Mouse (Mus musculus) spleen, postnatal 10 days (tissue): Measurements from ENCODE around the gene Wasf2.
"Not testable (repeated sequence)": the region's sequence is repeated elsewhere in the genome, so short reads cannot be mapped to it uniquely, and the experiment has no call there.

ENCODE experiments used
- DNase-seq, 2 experiments: peaks; one replicate each; pipeline ENCODE4 v3.0.0; 2021 to 2022; ENCODE audit warnings: low spot score in 2 of 2

The Wasf2 gene

GRCm38 (mm10) chr4:133129931-133130889, at the start of gene Wasf2:
TSS of gene Wasf2 (plus strand) at chr4:133130505.
- peak; percentile 93 for DNase-seq

- no peak for DNase-seq
These were observed 49.4 kb upstream of the Wasf2 start for GRCm38 (mm10) chr4:133080862-133081261.

GRCm38 (mm10) chr4:133082216-133082773, 48.0 kb upstream of the Wasf2 start:
- DNase-seq, result no peak

GRCm38 (mm10) chr4:133083991-133084861, 46.1 kb upstream of the Wasf2 start:
- DNase-seq, result no peak

- peak in 1 of 2 experiments; percentile 55 for DNase-seq
These were observed 45.1 kb upstream of the Wasf2 start for GRCm38 (mm10) chr4:133085011-133085782.

- no peak for DNase-seq
These were observed 44.4 kb upstream of the Wasf2 start for GRCm38 (mm10) chr4:133085783-133086342.

GRCm38 (mm10) chr4:133087177-133087714, 43.1 kb upstream of the Wasf2 start:
- DNase-seq, result no peak

GRCm38 (mm10) chr4:133087835-133088234, 42.5 kb upstream of the Wasf2 start:
- no peak for DNase-seq

GRCm38 (mm10) chr4:133089319-133089718, 41.0 kb upstream of the Wasf2 start:
- DNase-seq, result no peak

GRCm38 (mm10) chr4:133089802-133090201, 40.5 kb upstream of the Wasf2 start:
- DNase-seq, result no peak

GRCm38 (mm10) chr4:133090276-133090719, 40.0 kb upstream of the Wasf2 start:
- DNase-seq, result no peak

- DNase-seq, result no peak
These were observed 39.4 kb upstream of the Wasf2 start for GRCm38 (mm10) chr4:133090720-133091458.

- DNase-seq, result no peak
These were observed 38.9 kb upstream of the Wasf2 start for GRCm38 (mm10) chr4:133091459-133091785.

GRCm38 (mm10) chr4:133092453-133092901, 37.8 kb upstream of the Wasf2 start:
- DNase-seq, result peak in 1 of 2 experiments; percentile 69

- no peak for DNase-seq
These were observed 37.2 kb upstream of the Wasf2 start for GRCm38 (mm10) chr4:133093056-133093455.

- no peak for DNase-seq
These were observed 36.7 kb upstream of the Wasf2 start for GRCm38 (mm10) chr4:133093481-133094033.

GRCm38 (mm10) chr4:133094255-133094654, 36.0 kb upstream of the Wasf2 start:
- no peak for DNase-seq

GRCm38 (mm10) chr4:133094936-133095733, 35.2 kb upstream of the Wasf2 start:
- peak in 1 of 2 experiments; percentile 63 for DNase-seq

GRCm38 (mm10) chr4:133095734-133096065, 34.6 kb upstream of the Wasf2 start:
- DNase-seq, result not testable (repeated sequence)
